In genomic region chr10:117316391-117316790, GRCm38 (mm10) we compare ENCODE assay signal across 22 mouse cellular contexts. TPM values are rescaled to one million over a fixed set of nuclear protein-coding genes. Genes with fewer than 3 reads are reported as not detected.
"Had no signal": no experiment of that assay in that cellular context is flagged by ENCODE, and none has a peak within 500 bp of the region (broad histone marks: within the 10 kb centered on the region; RNA-seq: fewer than 3 reads in every experiment).

No protein-coding gene starts in this region.

- H3K36me3 ChIP-seq: limb, embryonic 10.5 days; limb, embryonic 13.5 days; liver, embryonic 13.5 days; neural tube, embryonic 12.5 days; neural tube, embryonic 15.5 days had no signal

- DNase-seq: kidney, adult 18-20 months; kidney, adult 9 months; layer of hippocampus, adult 9-11 months; liver; liver, embryonic 13.5 days; liver, postnatal 0 days; lung, postnatal 14 days; lung, postnatal 4 days; midbrain, embryonic 14.5 days; right cerebral cortex, adult 18-20 months; right cerebral cortex, postnatal 14 days; right cerebral cortex, postnatal 4 days; thymus, adult 18-20 months; thymus, postnatal 36 days had no signal

- H3K4me3 ChIP-seq: layer of hippocampus, adult 2 months; limb, embryonic 10.5 days; limb, embryonic 13.5 days; liver, embryonic 13.5 days; neural tube, embryonic 12.5 days; neural tube, embryonic 15.5 days had no signal

- H3K4me2 ChIP-seq: limb, embryonic 13.5 days; liver, embryonic 13.5 days; neural tube, embryonic 12.5 days; neural tube, embryonic 15.5 days had no signal

- H3K27me3 ChIP-seq: limb, embryonic 13.5 days; liver, embryonic 13.5 days; neural tube, embryonic 12.5 days; neural tube, embryonic 15.5 days had no signal

- H3K4me1 ChIP-seq: limb, embryonic 10.5 days; limb, embryonic 13.5 days; liver, embryonic 13.5 days; neural tube, embryonic 12.5 days; neural tube, embryonic 15.5 days had no signal

- H3K9ac ChIP-seq: limb, embryonic 13.5 days; liver, embryonic 13.5 days; liver, postnatal 0 days; neural tube, embryonic 12.5 days; neural tube, embryonic 15.5 days had no signal

- ATAC-seq: liver, postnatal 0 days had no signal

- H3K9me3 ChIP-seq: limb, embryonic 10.5 days; limb, embryonic 13.5 days; liver, embryonic 13.5 days; neural tube, embryonic 12.5 days; neural tube, embryonic 15.5 days had no signal

- H3K27ac ChIP-seq: kidney, postnatal 0 days; layer of hippocampus, adult 2 months; limb, embryonic 10.5 days; limb, embryonic 13.5 days; liver, embryonic 13.5 days; neural tube, embryonic 12.5 days; neural tube, embryonic 15.5 days had no signal

RNA-seq across cellular contexts. Expression of gene Lyz1, which starts 23.7 kb away (rescaled TPM):
- total RNA-seq: megakaryocyte-erythroid progenitor cell, adult 5-6 weeks had no signal
- polyA plus RNA-seq: limb, embryonic 10.5 days; liver, embryonic 13.5 days; midbrain, embryonic 14.5 days; neural tube, embryonic 12.5 days; stomach, embryonic 14.5 days had no signal
